30 mouse cellular contexts compared by ENCODE assay signal in the genomic region with DNA sequence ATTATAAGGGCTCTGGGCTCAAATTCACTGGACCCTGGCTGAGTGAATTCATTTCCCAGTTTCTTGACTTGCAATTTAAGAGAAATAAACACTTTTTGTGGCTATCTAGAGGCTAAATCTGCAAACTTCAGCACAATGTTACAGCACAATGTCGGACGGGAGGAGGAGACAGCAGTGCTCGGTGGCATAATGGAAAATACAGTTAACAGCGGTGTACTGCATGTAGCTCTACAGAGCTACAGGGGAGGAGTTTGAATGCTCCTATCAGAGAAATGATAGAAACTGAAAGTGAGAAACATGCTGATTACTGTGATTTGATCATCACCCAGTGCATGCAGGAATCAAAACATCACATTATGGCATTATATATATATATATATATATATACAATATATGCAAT.
A peak's percentile ranks its signal among the peaks of the same experiment; 100 is the strongest.
DNase-seq lines count a peak whose midpoint lies in the region; ATAC-seq lines count a peak whose summit lies in the region.
"Had no signal": no experiment of that assay in that cellular context is flagged by ENCODE, and none has a peak within 500 bp of the region (broad histone marks: within the 10 kb centered on the region; RNA-seq: fewer than 3 reads in every experiment).

No protein-coding gene starts in this region.

- H3K27ac ChIP-seq in neural tube, embryonic 15.5 days (replicated peaks), result 0 out of 2 replicates have a peak overlapping the region, but pooled peaks have one; percentile 33
- H3K27ac ChIP-seq: embryonic facial prominence, embryonic 10.5 days; embryonic facial prominence, embryonic 13.5 days; forebrain, embryonic 12.5 days; forebrain, embryonic 15.5 days; heart, embryonic 15.5 days; hindbrain, embryonic 10.5 days; hindbrain, embryonic 14.5 days; hindbrain, postnatal 0 days; intestine, embryonic 15.5 days had no signal

- no peak for ATAC-seq in neural tube, embryonic 15.5 days (ENCODE audit: low FRiP score)
- peak; percentile 99 for ATAC-seq in activated CD4-positive, CD25-positive, alpha-beta regulatory T cell, adult 4 months
- ATAC-seq: forebrain, embryonic 15.5 days; hindbrain, postnatal 0 days; intestine, embryonic 15.5 days had no signal

- H3K4me3 ChIP-seq in neural tube, embryonic 15.5 days (replicated peaks), result no peak overlapping the region
- H3K4me3 ChIP-seq: embryonic facial prominence, embryonic 10.5 days; embryonic facial prominence, embryonic 13.5 days; erythroblast, embryonic 14.5 days; forebrain, embryonic 12.5 days; forebrain, embryonic 15.5 days; heart, embryonic 12.5 days; heart, embryonic 15.5 days; hindbrain, embryonic 10.5 days; intestine, embryonic 15.5 days had no signal

- no peaks in the 10 kb centered on the region for H3K9me3 ChIP-seq in neural tube, embryonic 15.5 days (replicated peaks)
- H3K9me3 ChIP-seq: embryonic facial prominence, embryonic 10.5 days; embryonic facial prominence, embryonic 13.5 days; forebrain, embryonic 12.5 days; forebrain, embryonic 15.5 days; heart, embryonic 12.5 days; heart, embryonic 15.5 days; hindbrain, embryonic 10.5 days; intestine, embryonic 15.5 days had no signal

- no peak for DNase-seq in neural tube, embryonic 10.5 days (ENCODE audit: extremely low spot score, low spot score)
- DNase-seq in induced T-regulatory cell, adult 2 months (ENCODE audit: low read depth), result peak; percentile 82
- peak; percentile 23 for DNase-seq in naive thymus-derived CD4-positive, alpha-beta T cell, adult 2 months (ENCODE audit: low read depth)
- no peak for DNase-seq in left cerebral cortex, postnatal 10 days (ENCODE audit: extremely low spot score in 1 of 2, low spot score in 2 of 2)
- no peak for DNase-seq in heart, adult 18-20 months
- no peak for DNase-seq in B cell, adult 2 months
- DNase-seq: adrenal gland, postnatal 10 days; adrenal gland, postnatal 36 days; cerebellum, adult 18-20 months; cerebellum, adult 9-11 months; cerebellum, postnatal 25 days; embryo, embryonic 11 days; gastrocnemius, postnatal 36 days; heart, adult 11 months; heart, postnatal 10 days; heart, postnatal 36 days; kidney, adult 11 months had no signal

- no peaks in the 10 kb centered on the region; the same call in 1 of the 2 replicates for H3K4me1 ChIP-seq in neural tube, embryonic 15.5 days
- H3K4me1 ChIP-seq: forebrain, embryonic 12.5 days; forebrain, embryonic 15.5 days; heart, embryonic 15.5 days; intestine, embryonic 15.5 days had no signal

- H3K4me2 ChIP-seq in neural tube, embryonic 15.5 days, result no peak overlapping the region
- H3K4me2 ChIP-seq: embryonic facial prominence, embryonic 13.5 days; forebrain, embryonic 12.5 days; forebrain, embryonic 15.5 days; heart, embryonic 12.5 days; heart, embryonic 15.5 days; hindbrain, embryonic 14.5 days; intestine, embryonic 15.5 days had no signal

- no peak overlapping the region for H3K9ac ChIP-seq in neural tube, embryonic 15.5 days (replicated peaks)
- H3K9ac ChIP-seq: embryonic facial prominence, embryonic 13.5 days; forebrain, embryonic 12.5 days; forebrain, embryonic 15.5 days; heart, embryonic 12.5 days; heart, embryonic 15.5 days; hindbrain, embryonic 14.5 days; intestine, embryonic 15.5 days had no signal

- H3K36me3 ChIP-seq in neural tube, embryonic 15.5 days, result no peaks in the 10 kb centered on the region
- H3K36me3 ChIP-seq: embryonic facial prominence, embryonic 10.5 days; embryonic facial prominence, embryonic 13.5 days; forebrain, embryonic 12.5 days; forebrain, embryonic 15.5 days; heart, embryonic 12.5 days; heart, embryonic 15.5 days; hindbrain, embryonic 10.5 days; intestine, embryonic 15.5 days had no signal

- no peaks in the 10 kb centered on the region for H3K27me3 ChIP-seq in neural tube, embryonic 15.5 days (replicated peaks)
- H3K27me3 ChIP-seq: embryonic facial prominence, embryonic 13.5 days; forebrain, embryonic 15.5 days; heart, embryonic 12.5 days; heart, embryonic 15.5 days; intestine, embryonic 15.5 days had no signal

- intact Hi-C loops in left cerebral cortex, postnatal 10 days (cut with DNase I), result no loop called here

- WGBS in neural tube, embryonic 15.5 days, result 82% methylated on average over 4 of the region's 4 CpGs

Comparison
In these comparisons a context has a peak if more than half of its experiments do, and no peak if none do; other contexts are left out.
1. DNase-seq: peak in induced T-regulatory cell, adult 2 months (single experiment) and naive thymus-derived CD4-positive, alpha-beta T cell, adult 2 months (single experiment); none in neural tube, embryonic 10.5 days (single experiment), left cerebral cortex, postnatal 10 days (0 of 2), heart, adult 18-20 months (0 of 2) and B cell, adult 2 months (0 of 2).